Mouse (Mus musculus): ENCODE data around the gene Gch1. TPM values are rescaled to one million over a fixed set of nuclear protein-coding genes. Genes with fewer than 3 reads are reported as not detected.

The Gch1 gene
- total and polyA plus RNA-seq, 2 experiments from 2014 or later: 5.6 to 10.2 TPM

DNA sequence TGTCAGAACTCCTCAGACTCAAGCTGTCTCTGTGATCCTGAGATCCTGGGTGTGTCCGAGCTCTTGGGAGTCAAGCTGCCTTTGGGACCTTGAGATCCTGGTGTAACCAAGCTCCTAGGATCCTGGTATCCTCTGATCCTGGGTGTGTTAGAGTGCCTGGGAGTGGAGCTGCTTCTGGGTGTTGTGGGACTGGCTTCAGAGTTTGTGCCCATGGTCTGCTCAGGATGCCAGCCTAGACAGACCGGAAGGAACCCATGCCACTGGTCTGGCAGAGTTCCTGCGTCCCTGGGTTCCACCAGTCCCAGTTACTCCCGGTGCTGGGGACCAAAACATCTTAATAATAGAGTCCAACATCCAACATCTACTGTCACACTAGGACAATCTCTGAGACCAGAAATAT, 24.1 kb upstream of the Gch1 start:
- ATAC-seq (ENCODE audit: insufficient read depth, low read depth) (no peak), DNase-seq (ENCODE audit: low spot score) (no peak)
- Histone ChIP-seq H3K27me3 (ENCODE audit: control insufficient read depth, insufficient read depth, low read length) (no peaks in the 10 kb centered on the region), H3K4me3 (ENCODE audit: low read depth, low read length) (no peak overlapping the region), H3K9ac (replicated peaks; ENCODE audit: low read depth, low read length) (no peak overlapping the region), H3K27ac (ENCODE audit: low read depth) (no peak overlapping the region), H3K9me3 (replicated peaks; ENCODE audit: control insufficient read depth, low read length) (no peaks in the 10 kb centered on the region), H3K36me3 (replicated peaks; ENCODE audit: control insufficient read depth, insufficient read depth, low read length) (no peaks in the 10 kb centered on the region), H3K4me1 (ENCODE audit: control insufficient read depth, insufficient read depth) (no peaks in the 10 kb centered on the region), H3K4me2 (ENCODE audit: low read depth, low read length) (no peak overlapping the region)
- TF ChIP-seq CTCF (IDR thresholded peaks at IDR 0.05; ENCODE audit: low read depth): no peak
- 78% methylated on average over 4 of the region's 4 CpGs for WGBS

DNA sequence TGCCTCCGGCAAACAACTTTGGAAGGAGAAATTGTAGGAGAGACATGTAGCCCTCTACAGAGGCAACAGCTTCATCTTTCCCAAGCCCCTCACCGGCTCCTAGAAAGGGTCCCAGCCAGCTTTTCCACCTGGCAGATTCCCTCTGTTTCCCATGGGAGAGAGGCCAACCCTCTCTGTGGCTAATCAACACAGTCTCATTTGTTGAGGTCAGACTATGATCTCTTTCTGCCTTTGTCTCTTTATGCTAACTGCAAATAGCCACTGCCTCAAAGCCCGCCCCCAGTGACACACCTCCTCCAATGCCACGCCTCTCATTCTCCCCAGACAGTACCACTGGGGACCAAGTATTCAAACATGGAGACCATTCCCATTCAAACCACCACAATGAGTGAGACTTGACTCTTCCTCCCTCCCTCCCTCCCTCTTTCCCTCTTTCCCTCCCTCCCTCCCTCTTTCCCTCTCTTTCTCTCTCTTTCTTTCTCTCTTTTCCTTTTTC, 20.5 kb upstream of the Gch1 start:
- H3K27me3 ChIP-seq (ENCODE audit: control insufficient read depth, insufficient read depth, low read length): no peaks in the 10 kb centered on the region
- H3K36me3 ChIP-seq (replicated peaks; ENCODE audit: control insufficient read depth, insufficient read depth, low read length): no peaks in the 10 kb centered on the region
- no peak overlapping the region for H3K27ac ChIP-seq (ENCODE audit: low read depth)
- H3K4me2 ChIP-seq (ENCODE audit: low read depth, low read length): no peak overlapping the region
- no peak overlapping the region for H3K9ac ChIP-seq (replicated peaks; ENCODE audit: low read depth, low read length)
- WGBS: 86% methylated on average over 4 of the region's 4 CpGs
- TF ChIP-seq EP300 (IDR thresholded peaks at IDR 0.05; ENCODE audit: low read depth) (no peak), CTCF (IDR thresholded peaks at IDR 0.05; ENCODE audit: low read depth) (no peak)
- ATAC-seq (ENCODE audit: insufficient read depth, low read depth) (no peak), DNase-seq (ENCODE audit: low spot score) (no peak)
- H3K9me3 ChIP-seq (replicated peaks; ENCODE audit: control insufficient read depth, low read length): no peaks in the 10 kb centered on the region
- H3K4me3 ChIP-seq (ENCODE audit: low read depth, low read length): no peak overlapping the region
- H3K4me1 ChIP-seq (ENCODE audit: control insufficient read depth, insufficient read depth): no peaks in the 10 kb centered on the region

- WGBS: 88% methylated on average over 12 of the region's 12 CpGs
- H3K27me3 ChIP-seq (ENCODE audit: control insufficient read depth, insufficient read depth, low read length): no peaks in the 10 kb centered on the region
- no peak overlapping the region for H3K9ac ChIP-seq (replicated peaks; ENCODE audit: low read depth, low read length)
- no peaks in the 10 kb centered on the region for H3K4me1 ChIP-seq (ENCODE audit: control insufficient read depth, insufficient read depth)
- no peaks in the 10 kb centered on the region for H3K9me3 ChIP-seq (replicated peaks; ENCODE audit: control insufficient read depth, low read length)
- DNase-seq (ENCODE audit: low spot score) (no peak), ATAC-seq (ENCODE audit: insufficient read depth, low read depth) (no peak)
- H3K4me3 ChIP-seq (ENCODE audit: low read depth, low read length): no peak overlapping the region
- no peaks in the 10 kb centered on the region for H3K36me3 ChIP-seq (replicated peaks; ENCODE audit: control insufficient read depth, insufficient read depth, low read length)
- no peak overlapping the region for H3K4me2 ChIP-seq (ENCODE audit: low read depth, low read length)
- TF ChIP-seq CTCF (IDR thresholded peaks at IDR 0.05; ENCODE audit: low read depth) (no peak), EP300 (IDR thresholded peaks at IDR 0.05; ENCODE audit: low read depth) (no peak)
- no peak overlapping the region for H3K27ac ChIP-seq (ENCODE audit: low read depth)
These were observed 19.6 kb upstream of the Gch1 start for GRCm38 (mm10) chr14:47208564-47209493.

DNA sequence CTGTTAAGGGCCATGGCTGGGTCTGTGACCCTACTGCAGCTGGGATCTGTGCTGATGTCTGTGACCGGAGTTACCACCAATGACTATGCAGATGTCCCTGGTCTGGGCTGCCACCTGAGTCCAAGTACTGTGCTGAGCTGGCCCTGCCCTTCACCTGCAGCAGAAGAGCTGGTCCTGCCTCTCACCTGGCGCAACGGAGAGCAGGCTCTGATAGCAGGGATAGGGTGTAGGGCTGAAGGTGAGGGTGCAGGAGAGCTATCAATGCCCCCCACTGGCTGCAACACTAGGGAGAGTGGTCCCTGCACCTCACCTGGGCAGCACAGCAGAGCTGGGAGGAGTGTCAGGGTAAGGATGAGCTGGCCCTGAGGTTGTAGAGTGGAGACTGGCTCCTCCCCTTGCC, 17.4 kb upstream of the Gch1 start:
- TF ChIP-seq EP300 (IDR thresholded peaks at IDR 0.05; ENCODE audit: low read depth) (no peak), CTCF (IDR thresholded peaks at IDR 0.05; ENCODE audit: low read depth) (no peak)
- 92% methylated on average over 3 of the region's 3 CpGs for WGBS
- Histone ChIP-seq H3K27me3 (ENCODE audit: control insufficient read depth, insufficient read depth, low read length) (no peaks in the 10 kb centered on the region), H3K36me3 (replicated peaks; ENCODE audit: control insufficient read depth, insufficient read depth, low read length) (no peaks in the 10 kb centered on the region), H3K9ac (replicated peaks; ENCODE audit: low read depth, low read length) (no peak overlapping the region), H3K9me3 (replicated peaks; ENCODE audit: control insufficient read depth, low read length) (no peaks in the 10 kb centered on the region), H3K27ac (ENCODE audit: low read depth) (no peak overlapping the region), H3K4me3 (ENCODE audit: low read depth, low read length) (no peak overlapping the region), H3K4me2 (ENCODE audit: low read depth, low read length) (no peak overlapping the region), H3K4me1 (ENCODE audit: control insufficient read depth, insufficient read depth) (no peaks in the 10 kb centered on the region)
- ATAC-seq (ENCODE audit: insufficient read depth, low read depth) (no peak), DNase-seq (ENCODE audit: low spot score) (no peak)

DNA sequence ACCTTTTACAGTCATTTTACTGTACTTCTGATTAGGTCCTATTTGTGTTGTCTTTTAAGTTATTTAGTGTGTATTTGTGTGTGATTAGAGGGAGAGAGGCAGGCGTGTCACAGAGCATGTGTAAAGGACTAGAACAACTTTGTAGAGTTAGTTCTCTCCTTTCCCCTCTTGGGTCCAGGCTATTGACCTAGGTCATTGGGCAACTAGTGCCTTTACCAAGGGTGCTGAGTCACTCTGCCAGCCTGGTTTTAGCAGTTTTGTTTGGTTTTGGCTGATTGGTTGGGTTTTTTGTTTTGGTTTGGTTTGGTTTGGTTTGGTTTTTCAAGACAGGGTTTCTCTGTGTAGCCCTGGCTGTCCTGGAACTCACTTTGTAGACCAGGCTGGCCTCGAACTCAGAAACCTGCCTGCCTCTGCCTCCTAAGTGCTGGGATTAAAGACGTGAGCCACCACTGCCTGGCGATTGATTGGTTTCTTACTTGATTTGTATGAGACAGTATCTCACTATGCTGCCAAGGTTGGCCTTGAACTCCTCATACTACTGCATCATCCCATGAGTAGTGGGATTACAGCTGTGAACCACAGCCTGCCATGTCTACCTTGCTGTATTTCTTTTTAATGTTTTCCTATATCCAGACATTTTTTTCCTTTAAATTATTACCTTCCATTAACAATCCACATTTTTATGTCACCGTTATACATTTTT, 16.2 kb upstream of the Gch1 start:
- no peak for TF ChIP-seq EP300 (IDR thresholded peaks at IDR 0.05; ENCODE audit: low read depth)
- 88% methylated on average over 5 of the region's 5 CpGs for WGBS
- Histone ChIP-seq H3K4me3 (ENCODE audit: low read depth, low read length) (no peak overlapping the region), H3K36me3 (replicated peaks; ENCODE audit: control insufficient read depth, insufficient read depth, low read length) (no peaks in the 10 kb centered on the region), H3K27me3 (ENCODE audit: control insufficient read depth, insufficient read depth, low read length) (no peaks in the 10 kb centered on the region), H3K4me1 (ENCODE audit: control insufficient read depth, insufficient read depth) (no peaks in the 10 kb centered on the region), H3K4me2 (ENCODE audit: low read depth, low read length) (no peak overlapping the region), H3K9ac (replicated peaks; ENCODE audit: low read depth, low read length) (no peak overlapping the region), H3K27ac (ENCODE audit: low read depth) (no peak overlapping the region), H3K9me3 (replicated peaks; ENCODE audit: control insufficient read depth, low read length) (no peaks in the 10 kb centered on the region)
- DNase-seq (ENCODE audit: low spot score): no peak
- no peak for ATAC-seq (ENCODE audit: insufficient read depth, low read depth)
